Mouse (Mus musculus): ENCODE measurements at regions not wholly inside any gene's neighbourhood (a gene's known extent, or its start where the extent isn't known, plus 50 kb on each side); places are given as distances from the start of the nearest gene placed in this dataset.

GRCm38 (mm10) chr10:96924266-96924672 is 307.5 kb downstream of the Btg1 start:
- TF ChIP-seq CTCF (IDR thresholded peaks at IDR 0.05; ENCODE audit: control insufficient read depth, insufficient read depth, insufficient replicate concordance, low read depth, low read length) (no peak), POLR2A (IDR thresholded peaks at IDR 0.05; ENCODE audit: control insufficient read depth, low read depth, low read length) (no peak)
